Mouse (Mus musculus) 3T3-L1 (cell line): ENCODE measurements at regions not wholly inside any gene's neighbourhood (a gene's known extent, or its start where the extent isn't known, plus 50 kb on each side); places are given as distances from the start of the nearest gene placed in this dataset.

Experiments
- DNase-seq: peaks from one replicate; pipeline ENCODE4 v3.0.0-alpha.2; 2015; ENCODE audit warnings: low read depth, low spot score

DNA sequence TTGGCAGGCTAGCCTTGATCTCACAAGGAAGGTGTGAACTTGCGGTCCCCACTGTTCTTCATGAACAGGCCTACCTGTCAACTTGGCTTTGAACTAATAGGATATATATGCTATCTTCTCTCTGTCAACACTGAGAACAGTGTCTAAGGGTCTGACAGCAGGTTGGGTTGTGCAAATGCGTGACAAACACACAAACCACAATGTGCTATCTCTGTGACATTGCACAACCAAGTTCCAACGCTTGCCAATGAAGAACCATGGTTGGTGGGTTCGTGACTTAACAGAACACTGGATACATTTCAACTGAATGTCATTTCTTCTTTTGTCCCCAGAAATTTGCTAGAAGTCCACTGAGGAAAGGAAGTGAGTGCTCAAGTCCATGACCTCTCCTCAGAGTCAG lies 696.8 kb upstream of the 4930412O13Rik start:
- no peak for DNase-seq

DNA sequence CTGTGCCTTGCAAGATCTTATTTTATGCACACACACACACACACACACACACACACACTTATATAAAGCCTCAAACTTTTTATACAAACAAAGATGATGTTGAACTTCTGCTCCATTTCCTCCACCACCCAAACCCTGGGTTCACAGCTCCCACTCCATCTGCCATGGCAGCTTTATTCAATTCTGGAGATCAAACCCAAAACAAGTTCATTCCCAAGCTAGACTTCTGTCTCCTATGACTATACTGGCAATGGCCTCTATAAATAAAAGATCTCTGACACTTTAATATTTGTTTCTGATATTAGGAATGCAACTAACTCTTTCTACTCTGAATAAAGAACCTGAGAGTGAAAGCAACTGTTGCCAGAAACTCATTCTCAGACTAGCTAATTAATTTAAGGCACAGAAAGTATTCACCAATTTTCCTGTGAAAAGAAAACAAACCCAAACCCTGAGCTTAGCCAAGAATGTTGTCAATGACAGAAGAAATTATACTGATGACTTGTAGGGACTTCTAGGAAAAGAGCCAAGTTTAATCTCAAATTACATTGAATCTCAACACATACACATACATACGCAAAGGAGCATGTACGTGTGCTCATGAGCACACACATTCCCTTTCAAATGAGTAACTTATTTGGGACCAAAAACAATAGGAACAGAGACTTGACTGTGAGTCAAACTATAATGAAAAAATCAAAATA lies 695.1 kb upstream of the 4930412O13Rik start:
- peak; percentile 25 for DNase-seq

DNA sequence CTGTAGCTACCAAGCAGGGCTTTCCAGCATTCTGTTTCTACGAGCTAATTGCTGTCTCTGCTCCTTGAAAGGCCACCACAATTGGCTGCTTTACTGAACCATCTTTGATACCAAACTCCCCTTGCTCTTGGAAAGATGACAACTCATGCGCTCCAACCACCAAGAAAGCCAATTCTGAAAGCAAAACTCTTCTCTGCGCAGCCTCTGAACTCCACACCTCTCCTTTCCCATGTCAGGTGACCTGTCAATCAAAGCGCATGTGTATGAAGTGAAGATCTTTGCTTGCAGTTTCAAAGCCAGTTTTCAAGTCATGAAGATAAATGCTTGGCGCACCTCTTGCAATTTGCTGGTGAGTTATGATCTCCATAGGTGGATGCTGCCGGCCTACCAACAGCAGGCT lies 687.9 kb upstream of the 4930412O13Rik start:
- DNase-seq: no peak

DNA sequence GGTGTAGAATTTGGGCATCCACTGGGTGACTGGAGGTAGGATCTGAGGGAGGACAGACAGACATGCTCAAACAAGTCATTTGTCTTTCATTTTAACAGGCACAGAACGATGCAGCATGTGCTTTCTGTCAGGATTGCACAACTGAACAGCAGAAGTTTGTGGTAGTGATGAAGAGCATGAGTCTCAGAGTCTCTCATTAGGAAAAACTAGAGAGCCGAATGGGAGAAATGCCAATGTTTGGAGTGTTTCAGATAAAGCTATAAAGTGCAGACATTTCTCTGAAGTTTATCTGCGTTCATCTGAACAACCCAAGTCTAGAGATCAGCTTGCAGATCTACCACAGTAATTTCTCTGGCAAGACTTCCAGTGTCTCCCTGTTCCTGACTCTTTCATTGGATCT lies 684.0 kb upstream of the 4930412O13Rik start:
- DNase-seq: no peak

DNA sequence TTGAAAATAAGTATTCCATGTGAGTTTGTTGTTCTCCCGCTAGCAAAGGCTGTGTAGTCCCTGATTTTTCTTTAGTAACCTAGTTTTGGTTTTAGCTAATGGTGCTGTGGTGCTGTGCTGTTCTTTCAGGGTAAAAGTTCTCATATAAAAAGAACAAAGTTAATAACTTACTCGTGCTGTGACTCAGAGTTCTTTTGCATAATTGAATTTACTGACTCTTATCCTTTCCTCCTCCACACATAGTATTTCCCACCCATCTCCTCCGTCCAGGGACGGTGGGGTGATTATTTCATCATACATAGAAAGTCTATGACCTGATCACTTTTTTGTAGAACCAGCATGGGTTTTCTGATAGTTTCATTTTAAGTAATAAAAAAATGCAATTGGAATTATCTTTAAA lies 673.1 kb upstream of the 4930412O13Rik start:
- DNase-seq: no peak
